ENCODE assay signal across 23 mouse cellular contexts in the genomic region with DNA sequence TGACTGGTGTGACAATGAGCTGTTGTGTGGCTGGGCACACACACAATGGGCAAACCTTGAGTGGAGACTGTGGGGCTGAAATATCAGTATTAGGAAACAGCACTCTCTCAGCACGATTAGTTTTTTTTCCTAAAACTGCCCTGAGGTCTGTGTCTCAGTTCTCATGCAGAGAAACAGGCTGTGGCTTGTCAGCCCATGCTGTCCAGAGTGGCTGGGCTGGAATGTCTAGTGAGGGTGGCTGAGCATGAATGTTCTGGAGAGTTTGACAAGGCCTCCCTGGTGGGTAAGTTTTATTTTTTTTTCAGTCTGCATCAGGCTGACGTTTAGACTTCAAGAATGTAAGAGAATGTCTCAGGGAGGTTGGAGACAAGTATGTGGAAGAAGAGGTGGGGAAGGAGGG.
DNase-seq lines count a peak whose midpoint lies in the region; ATAC-seq and TF ChIP-seq lines count a peak whose summit lies in the region.
"Had no signal": no experiment of that assay in that cellular context is flagged by ENCODE, and none has a peak within 500 bp of the region (broad histone marks: within the 10 kb centered on the region; RNA-seq: fewer than 3 reads in every experiment).

No protein-coding gene starts in this region.

- TF ChIP-seq CTCF in kidney, postnatal 0 days (IDR thresholded peaks at IDR 0.05; ENCODE audit: low read depth): no peak
- no peak for TF ChIP-seq CTCF in lung, postnatal 0 days (IDR thresholded peaks at IDR 0.05)

- ATAC-seq in kidney, postnatal 0 days (replicated peaks; ENCODE audit: low FRiP score, low read depth): no peak
- ATAC-seq in lung, postnatal 0 days: peak; percentile 33; the same call in 1 of the 2 replicates
- ATAC-seq: activated CD4-positive, CD25-positive, alpha-beta regulatory T cell, adult 4 months; forebrain, embryonic 13.5 days; midbrain, embryonic 13.5 days had no signal

- H3K4me3 ChIP-seq in kidney, postnatal 0 days (replicated peaks; ENCODE audit: low read depth, low read length): no peak overlapping the region
- no peak overlapping the region for H3K4me3 ChIP-seq in lung, postnatal 0 days (ENCODE audit: low read depth, low read length)
- H3K4me3 ChIP-seq: forebrain, embryonic 13.5 days; hindbrain, embryonic 12.5 days; layer of hippocampus, adult 2 months; liver, embryonic 15.5 days; midbrain, embryonic 13.5 days; neural tube, embryonic 13.5 days had no signal

- no peak for TF ChIP-seq EP300 in lung, postnatal 0 days (IDR thresholded peaks at IDR 0.05)

- H3K27ac ChIP-seq in kidney, postnatal 0 days: no peak overlapping the region
- H3K27ac ChIP-seq in lung, postnatal 0 days (ENCODE audit: low read length): no peak overlapping the region
- H3K27ac ChIP-seq: forebrain, embryonic 13.5 days; hindbrain, embryonic 12.5 days; layer of hippocampus, adult 2 months; liver, embryonic 15.5 days; midbrain, embryonic 13.5 days; neural tube, embryonic 13.5 days had no signal

- peak; percentile 60 for DNase-seq in kidney, postnatal 0 days (ENCODE audit: low spot score)
- DNase-seq in kidney, adult 8-10 months: no peak
- DNase-seq in urinary bladder, adult 18-20 months (ENCODE audit: low spot score in 2 of 2): peak; percentile 6 to 55
- no peak for DNase-seq in urinary bladder, adult 2 months (ENCODE audit: low spot score)
- peak; percentile 55 for DNase-seq in lung, postnatal 0 days (ENCODE audit: low spot score)
- DNase-seq in adrenal gland, adult (ENCODE audit: inconsistent age in 2 of 2, low spot score in 1 of 2): no peak
- no peak for DNase-seq in adipocyte (ENCODE audit: low spot score)
- DNase-seq: adrenal gland, postnatal 25 days; cerebellum, adult 11 months; cerebellum, postnatal 10 days; heart, postnatal 14 days; layer of hippocampus, postnatal 36 days; right cerebral cortex, adult 18-20 months; thymus, postnatal 36 days had no signal

- no peaks in the 10 kb centered on the region for H3K36me3 ChIP-seq in kidney, postnatal 0 days (ENCODE audit: insufficient read depth, low read length)
- no peaks in the 10 kb centered on the region for H3K36me3 ChIP-seq in lung, postnatal 0 days (ENCODE audit: insufficient read depth, low read length)
- H3K36me3 ChIP-seq: G1E; hindbrain, embryonic 12.5 days; liver, embryonic 15.5 days; midbrain, embryonic 13.5 days; neural tube, embryonic 13.5 days had no signal

- 32% methylated on average over 2 of the region's 2 CpGs for WGBS in kidney, postnatal 0 days
- 15% methylated on average over 2 of the region's 2 CpGs for WGBS in lung, postnatal 0 days

- H3K4me2 ChIP-seq in kidney, postnatal 0 days (ENCODE audit: low read length): no peak overlapping the region
- no peak overlapping the region for H3K4me2 ChIP-seq in lung, postnatal 0 days (replicated peaks; ENCODE audit: low read depth, low read length)
- H3K4me2 ChIP-seq: forebrain, embryonic 13.5 days; heart, embryonic 11.5 days; hindbrain, embryonic 12.5 days; liver, embryonic 15.5 days; midbrain, embryonic 13.5 days; neural tube, embryonic 13.5 days had no signal

- H3K4me1 ChIP-seq in kidney, postnatal 0 days (replicated peaks; ENCODE audit: insufficient read depth, low read length): no peaks in the 10 kb centered on the region
- H3K4me1 ChIP-seq in lung, postnatal 0 days (ENCODE audit: insufficient read depth, low read depth, low read length): no peaks in the 10 kb centered on the region
- H3K4me1 ChIP-seq: forebrain, embryonic 13.5 days; liver, embryonic 15.5 days had no signal

- no peak overlapping the region for H3K9ac ChIP-seq in kidney, postnatal 0 days (ENCODE audit: low read depth, low read length)
- H3K9ac ChIP-seq in lung, postnatal 0 days (replicated peaks; ENCODE audit: low read depth): no peak overlapping the region
- H3K9ac ChIP-seq: forebrain, embryonic 13.5 days; hindbrain, embryonic 12.5 days; liver, embryonic 15.5 days; midbrain, embryonic 13.5 days; neural tube, embryonic 13.5 days had no signal

- H3K27me3 ChIP-seq in kidney, postnatal 0 days (ENCODE audit: insufficient read depth, low read length): no peaks in the 10 kb centered on the region
- no peaks in the 10 kb centered on the region for H3K27me3 ChIP-seq in lung, postnatal 0 days (replicated peaks; ENCODE audit: insufficient read depth, low read length)
- H3K27me3 ChIP-seq: forebrain, embryonic 13.5 days; hindbrain, embryonic 12.5 days; liver, embryonic 15.5 days; midbrain, embryonic 13.5 days; neural tube, embryonic 13.5 days had no signal

- no peaks in the 10 kb centered on the region for H3K9me3 ChIP-seq in kidney, postnatal 0 days (replicated peaks; ENCODE audit: low read length)
- no peaks in the 10 kb centered on the region for H3K9me3 ChIP-seq in lung, postnatal 0 days (ENCODE audit: low read length)
- H3K9me3 ChIP-seq: forebrain, embryonic 13.5 days; hindbrain, embryonic 12.5 days; liver, embryonic 15.5 days; midbrain, embryonic 13.5 days; neural tube, embryonic 13.5 days had no signal

Comparison
In these comparisons a context has a peak if more than half of its experiments do, and no peak if none do; other contexts are left out.
1. DNase-seq: peak in kidney, postnatal 0 days (single experiment), urinary bladder, adult 18-20 months (2 of 2) and lung, postnatal 0 days (single experiment); none in kidney, adult 8-10 months (0 of 2), urinary bladder, adult 2 months (single experiment), adrenal gland, adult (0 of 2) and adipocyte (single experiment).